Mouse (Mus musculus) forebrain, embryonic 10.5 days (tissue): ENCODE measurements at regions not wholly inside any gene's neighbourhood (a gene's known extent, or its start where the extent isn't known, plus 50 kb on each side); places are given as distances from the start of the nearest gene placed in this dataset.
"Not testable (repeated sequence)": the region's sequence is repeated elsewhere in the genome, so short reads cannot be mapped to it uniquely, and the experiment has no call there.

ENCODE experiments used
- DNase-seq: peaks from one replicate; pipeline ENCODE4 v3.0.0-alpha.2; 2017; ENCODE audit warnings: low spot score; ENCODE audit errors: extremely low spot score
- H3K27ac ChIP-seq: fragments of 300-500 bp; sonication (generic); 2 replicates; pipeline ENCODE4 v1.5.1; 2016; ENCODE audit warnings: mild to moderate bottlenecking
- H3K27me3 ChIP-seq: fragments of 300-500 bp; sonication (generic); 2 replicates; pipeline ENCODE4 v1.6.1; 2016; ENCODE audit warnings: mild to moderate bottlenecking; ENCODE audit not compliant: poor library complexity, severe bottlenecking
- H3K36me3 ChIP-seq: fragments of 300-500 bp; sonication (generic); replicated peaks from 2 replicates; pipeline ENCODE4 v1.6.1; 2016; ENCODE audit warnings: mild to moderate bottlenecking, moderate library complexity
- H3K4me1 ChIP-seq: fragments of 300-500 bp; sonication (generic); 2 replicates; pipeline ENCODE4 v1.6.1; 2016
- H3K4me3 ChIP-seq: fragments of 300-500 bp; sonication (generic); 2 replicates; pipeline ENCODE4 v1.5.1; 2016; ENCODE audit warnings: mild to moderate bottlenecking, moderate library complexity
- H3K9me3 ChIP-seq: fragments of 300-500 bp; sonication (generic); 2 replicates; pipeline ENCODE4 v1.6.1; 2016; ENCODE audit warnings: mild to moderate bottlenecking, moderate library complexity
- WGBS: fragments of 180-500 bp; shearing (Covaris S2); methylation state at CpG from one replicate; pipeline ENCODE4 v1.1.7; 2016; 5-methylcytosine and 5-hydroxymethylcytosine counted together

DNA sequence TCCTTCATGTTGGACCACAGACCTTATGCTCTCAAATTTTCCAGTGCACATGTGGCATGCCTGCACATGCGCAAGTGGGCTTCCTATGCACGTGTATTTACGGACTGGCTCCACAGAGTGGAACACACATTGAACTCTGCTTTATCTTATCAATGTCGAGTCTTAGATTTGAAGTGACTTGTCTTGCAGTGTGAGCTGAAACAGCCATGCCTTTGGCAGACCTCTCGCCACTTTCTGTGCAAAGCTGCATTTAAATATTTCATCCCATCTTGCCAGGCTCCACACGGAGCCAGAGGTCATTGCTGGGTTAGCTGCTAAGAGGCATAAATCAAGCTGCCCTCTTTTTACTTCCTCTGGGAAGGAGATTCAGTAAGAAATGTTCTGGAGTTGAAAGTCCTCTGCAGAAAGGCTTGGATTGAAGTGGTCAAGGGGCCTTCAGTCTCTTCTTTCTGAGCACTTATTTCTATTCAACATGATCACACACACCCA lies 248.4 kb downstream of the Eipr1 start:
- WGBS = 82% methylated on average over 6 of the region's 6 CpGs
- no peaks in the 10 kb centered on the region for H3K27me3 ChIP-seq
- no peak overlapping the region for H3K4me3 ChIP-seq
- no peak overlapping the region for H3K27ac ChIP-seq
- no peak for DNase-seq
- no peaks in the 10 kb centered on the region for H3K9me3 ChIP-seq
- H3K4me1 ChIP-seq = peaks cover 4% of the 10 kb centered on the region; the same call in 1 of the 2 replicates
- H3K36me3 ChIP-seq = no peaks in the 10 kb centered on the region

DNA sequence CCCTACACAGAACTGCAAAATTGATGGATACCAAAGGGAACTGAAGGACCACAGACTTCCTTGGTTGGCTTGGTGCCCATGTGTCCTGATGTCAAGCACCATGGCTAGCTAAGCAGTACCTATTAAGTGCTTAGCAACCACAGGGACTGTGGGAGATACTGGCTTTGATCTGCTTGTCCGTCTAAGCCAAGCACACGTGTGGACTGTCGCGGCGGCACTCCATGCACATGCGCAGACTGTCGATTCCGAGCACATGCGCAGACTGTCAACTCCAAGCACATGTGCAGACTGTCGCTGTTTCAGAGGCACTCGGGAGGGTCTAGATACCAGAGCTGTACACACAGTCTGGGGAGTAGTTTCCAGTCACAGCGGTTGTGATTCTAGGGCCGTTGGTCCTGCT lies 252.9 kb downstream of the Eipr1 start:
- WGBS = 94% methylated on average over 13 of the region's 13 CpGs
- no peak overlapping the region for H3K4me3 ChIP-seq

DNA sequence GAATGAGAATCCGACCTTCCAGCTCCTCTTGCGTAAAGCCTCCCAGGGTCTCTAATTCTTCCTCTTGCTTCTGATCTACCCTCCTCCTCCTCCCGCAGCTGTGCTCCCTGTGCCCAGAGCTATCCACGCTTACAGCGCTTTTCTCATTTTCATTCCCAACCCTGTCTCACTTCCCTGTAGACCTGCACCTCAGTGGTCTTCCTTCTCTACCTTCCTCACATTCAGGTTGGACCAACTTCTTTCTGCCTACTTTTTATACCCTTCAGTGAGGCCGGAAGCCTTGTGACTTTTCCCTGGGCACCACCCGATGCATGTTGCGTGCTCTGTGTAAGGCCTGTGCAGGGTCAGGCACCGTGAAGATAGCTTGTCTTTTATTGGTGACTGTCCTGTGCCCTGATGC lies 263.0 kb downstream of the Eipr1 start:
- no peak overlapping the region for H3K27ac ChIP-seq
- no peaks in the 10 kb centered on the region for H3K36me3 ChIP-seq
- H3K9me3 ChIP-seq = no peaks in the 10 kb centered on the region
- WGBS = 95% methylated on average over 9 of the region's 9 CpGs
- H3K4me3 ChIP-seq = no peak overlapping the region
- H3K27me3 ChIP-seq = no peaks in the 10 kb centered on the region
- DNase-seq = no peak
- H3K4me1 ChIP-seq = peaks cover 19% of the 10 kb centered on the region

More for the DNA sequence above, 252.9 kb downstream of the Eipr1 start:
- no peak overlapping the region for H3K27ac ChIP-seq
- no peaks in the 10 kb centered on the region for H3K27me3 ChIP-seq
- no peaks in the 10 kb centered on the region for H3K36me3 ChIP-seq
- no peaks in the 10 kb centered on the region for H3K9me3 ChIP-seq
- no peak for DNase-seq
- H3K4me1 ChIP-seq = no peaks in the 10 kb centered on the region

DNA sequence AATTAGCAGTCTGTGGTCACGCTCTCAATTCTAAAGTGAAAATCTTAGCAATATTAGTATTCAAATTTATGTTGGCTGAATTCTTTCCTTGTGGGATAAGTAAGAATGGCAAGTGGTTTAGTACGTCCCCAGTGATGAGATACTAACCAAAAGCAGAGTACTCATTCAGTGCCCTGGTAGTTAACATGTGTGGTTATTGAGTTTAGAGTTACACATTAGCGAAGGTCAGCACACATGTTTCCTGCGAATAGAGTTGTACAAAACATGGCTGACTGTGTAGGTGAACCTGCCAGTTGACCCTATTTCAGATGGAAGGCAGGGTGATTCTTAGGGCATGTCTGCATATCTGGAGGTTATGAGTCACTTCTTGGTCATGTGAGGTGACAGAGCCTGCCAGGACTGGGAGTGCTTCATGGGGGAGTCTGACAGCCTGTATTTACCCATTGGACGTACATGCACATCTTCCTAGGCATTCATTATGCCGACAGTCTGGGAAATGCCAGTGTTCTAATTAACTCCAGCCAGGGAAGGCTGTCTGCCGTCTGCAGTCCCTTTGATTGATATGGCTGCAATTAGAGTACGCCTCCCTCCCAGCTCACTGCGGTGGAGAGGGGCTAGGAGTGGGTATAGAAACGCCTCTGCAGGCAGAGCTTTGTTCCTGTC lies 263.7 kb downstream of the Eipr1 start:
- 52% methylated on average over 10 of the region's 10 CpGs for WGBS
- H3K27ac ChIP-seq = no peak overlapping the region
- peaks cover 19% of the 10 kb centered on the region for H3K4me1 ChIP-seq
- no peaks in the 10 kb centered on the region for H3K36me3 ChIP-seq
- DNase-seq = peak; percentile 19
- H3K27me3 ChIP-seq = no peaks in the 10 kb centered on the region
- H3K4me3 ChIP-seq = no peak overlapping the region
- H3K9me3 ChIP-seq = no peaks in the 10 kb centered on the region

DNA sequence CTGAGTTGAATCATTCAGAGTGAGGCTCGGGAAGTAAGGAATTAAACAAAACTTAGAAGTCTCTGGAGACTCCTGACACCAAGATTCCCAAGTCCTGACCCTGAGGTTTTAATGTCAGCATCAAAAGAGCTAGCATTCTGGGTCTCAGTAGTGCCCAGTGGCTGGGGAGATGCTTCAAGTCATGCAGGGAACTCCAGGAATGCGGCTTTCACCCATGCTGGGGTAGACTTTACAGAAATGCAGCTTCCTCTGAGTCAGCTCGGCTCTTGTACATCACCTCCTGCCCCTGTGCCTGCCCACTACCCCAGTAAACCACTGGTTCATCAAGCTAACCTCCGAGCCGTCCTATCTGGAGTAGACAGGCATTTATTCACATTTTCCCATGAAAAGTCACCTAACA lies 269.5 kb downstream of the Eipr1 start:
- H3K9me3 ChIP-seq = no peaks in the 10 kb centered on the region
- no peaks in the 10 kb centered on the region for H3K27me3 ChIP-seq
- no peaks in the 10 kb centered on the region for H3K36me3 ChIP-seq
- H3K4me1 ChIP-seq = 0 out of 2 replicates have a peak, but pooled peaks cover 3% of the 10 kb centered on the region
- WGBS = 74% methylated on average over 5 of the region's 5 CpGs
- H3K4me3 ChIP-seq = no peak overlapping the region
- H3K27ac ChIP-seq = no peak overlapping the region
- no peak for DNase-seq

DNA sequence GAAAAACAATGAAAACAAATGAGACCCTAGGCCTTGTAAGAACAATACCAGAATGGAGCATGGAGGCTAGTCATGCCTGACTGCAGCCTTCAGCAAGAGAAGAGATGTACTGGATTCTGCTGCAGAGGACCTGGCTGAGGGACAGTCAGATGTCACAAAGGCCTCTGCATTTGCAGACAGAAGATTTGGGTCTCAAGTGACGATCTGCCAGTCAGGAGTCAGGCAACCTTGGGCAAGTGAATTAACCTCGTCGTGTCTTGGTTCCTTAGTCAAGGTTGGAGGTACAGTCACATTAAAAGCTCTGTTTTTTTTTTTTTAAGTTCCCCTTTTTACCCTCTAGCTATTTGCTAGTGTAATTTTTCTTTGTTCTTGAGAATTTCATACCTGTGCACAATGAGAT lies 276.6 kb downstream of the Eipr1 start:
- H3K9me3 ChIP-seq = no peaks in the 10 kb centered on the region
- DNase-seq = no peak
- WGBS = 83% methylated on average over 3 of the region's 3 CpGs

DNA sequence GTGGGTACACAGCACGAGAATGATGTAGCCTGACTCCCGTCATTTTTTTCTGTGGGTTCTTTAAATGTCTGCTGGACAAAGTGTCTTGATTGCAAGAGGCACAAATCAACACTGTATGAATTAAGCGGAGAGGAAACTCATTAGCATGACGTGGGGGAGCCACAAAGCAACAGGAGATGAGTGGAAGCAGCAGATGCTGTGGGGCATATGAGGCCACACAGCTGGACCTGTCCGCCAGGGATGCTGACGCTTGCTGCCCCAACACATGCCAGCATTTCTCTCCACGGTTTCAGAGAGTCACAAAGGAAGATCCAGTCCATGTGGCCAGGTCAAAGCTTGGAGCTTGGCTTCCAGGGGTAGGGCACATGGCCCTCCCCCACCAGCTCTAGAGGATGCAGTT lies 277.9 kb downstream of the Eipr1 start:
- no peak overlapping the region for H3K4me3 ChIP-seq
- H3K9me3 ChIP-seq = no peaks in the 10 kb centered on the region
- DNase-seq = no peak
- H3K27me3 ChIP-seq = no peaks in the 10 kb centered on the region
- H3K4me1 ChIP-seq = peaks cover 8% of the 10 kb centered on the region; the same call in 1 of the 2 replicates
- 75% methylated on average over 7 of the region's 7 CpGs for WGBS
- no peaks in the 10 kb centered on the region for H3K36me3 ChIP-seq
- no peak overlapping the region for H3K27ac ChIP-seq

More for the DNA sequence above, 276.6 kb downstream of the Eipr1 start:
- Histone ChIP-seq H3K4me1 (peaks cover 8% of the 10 kb centered on the region; the same call in 1 of the 2 replicates), H3K4me3 (no peak overlapping the region), H3K27me3 (no peaks in the 10 kb centered on the region), H3K36me3 (no peaks in the 10 kb centered on the region), H3K27ac (no peak overlapping the region)

DNA sequence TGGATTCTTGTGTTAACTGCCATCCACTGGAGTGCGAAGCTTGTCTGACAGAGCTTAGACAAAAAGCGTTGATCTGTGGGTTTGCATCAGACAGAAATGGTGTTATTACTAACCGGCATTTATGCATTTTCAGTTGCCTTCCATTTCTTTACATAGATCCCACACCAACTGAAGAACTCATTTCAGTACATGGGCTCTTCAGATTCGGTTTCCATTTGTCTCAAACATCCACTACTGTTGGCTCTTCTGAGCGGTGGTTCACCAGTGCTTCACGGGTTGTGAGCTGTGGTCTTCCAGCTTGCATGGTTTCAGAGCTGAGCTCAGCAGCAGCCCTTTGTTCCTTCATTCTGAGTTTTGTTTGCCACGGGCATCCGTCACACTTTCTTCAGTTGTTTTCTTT lies 294.4 kb downstream of the Eipr1 start:
- H3K4me1 ChIP-seq = peaks cover 25% of the 10 kb centered on the region
- no peak for DNase-seq

DNA sequence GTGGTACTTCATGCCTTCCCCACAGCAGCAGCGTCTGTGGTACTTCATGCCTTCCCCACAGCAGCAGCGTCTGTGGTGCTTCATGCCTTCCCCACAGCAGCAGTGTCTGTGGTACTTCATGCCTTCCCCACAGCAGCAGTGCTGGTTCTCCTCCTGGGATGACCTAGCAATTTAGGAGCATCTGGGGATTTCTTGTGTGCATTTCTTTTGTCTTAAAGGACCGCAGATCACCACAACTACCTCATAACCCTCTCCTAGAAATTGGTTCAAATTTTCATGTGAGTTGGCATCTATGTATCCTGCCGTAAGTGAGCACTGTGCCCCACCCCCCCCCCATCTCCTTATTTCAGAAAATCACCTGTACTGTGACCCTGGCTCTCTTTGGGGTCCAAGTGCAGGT lies 297.0 kb downstream of the Eipr1 start:
- 63% methylated on average over 4 of the region's 4 CpGs for WGBS
- DNase-seq, H3K4me3 ChIP-seq, H3K9me3 ChIP-seq, H3K36me3 ChIP-seq: not testable (repeated sequence)
- peaks cover 27% of the 10 kb centered on the region for H3K27me3 ChIP-seq
- H3K4me1 ChIP-seq = peaks cover 26% of the 10 kb centered on the region
- peak overlapping the region; percentile 83 for H3K27ac ChIP-seq

More for the DNA sequence above, 294.4 kb downstream of the Eipr1 start:
- H3K4me3 ChIP-seq = no peak overlapping the region
- no peak overlapping the region for H3K27ac ChIP-seq
- peaks cover 26% of the 10 kb centered on the region for H3K27me3 ChIP-seq
- H3K36me3 ChIP-seq = no peaks in the 10 kb centered on the region
- 88% methylated on average over 8 of the region's 8 CpGs for WGBS
- no peaks in the 10 kb centered on the region for H3K9me3 ChIP-seq

DNA sequence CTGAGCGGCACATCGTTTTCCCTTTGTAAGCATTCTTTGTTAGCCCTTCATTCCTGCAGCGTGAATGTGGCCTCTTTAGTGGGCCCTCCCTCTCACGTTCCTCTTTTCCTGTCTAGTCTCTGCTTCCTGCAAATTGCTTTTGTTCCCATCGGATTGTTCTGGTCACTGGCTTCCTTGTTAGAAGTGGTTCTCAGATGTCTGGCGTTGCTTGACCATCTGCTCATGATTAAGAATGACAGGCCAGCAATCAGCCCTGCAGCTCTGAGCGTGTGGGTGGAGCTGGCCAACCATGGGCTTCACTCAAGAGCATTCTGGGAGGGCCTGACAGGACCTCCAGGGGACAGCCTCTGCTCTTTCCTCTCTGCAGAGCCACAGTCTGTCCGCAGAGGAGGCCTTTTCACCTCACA lies 297.5 kb downstream of the Eipr1 start:
- H3K4me1 ChIP-seq = peaks cover 26% of the 10 kb centered on the region
- H3K4me3 ChIP-seq = no peak overlapping the region
- H3K27ac ChIP-seq = peak overlapping the region; percentile 83
- no peaks in the 10 kb centered on the region for H3K36me3 ChIP-seq
- WGBS = 3% methylated on average over 8 of the region's 8 CpGs
- DNase-seq = peak; percentile 75
- no peaks in the 10 kb centered on the region for H3K9me3 ChIP-seq
- peaks cover 27% of the 10 kb centered on the region for H3K27me3 ChIP-seq

DNA sequence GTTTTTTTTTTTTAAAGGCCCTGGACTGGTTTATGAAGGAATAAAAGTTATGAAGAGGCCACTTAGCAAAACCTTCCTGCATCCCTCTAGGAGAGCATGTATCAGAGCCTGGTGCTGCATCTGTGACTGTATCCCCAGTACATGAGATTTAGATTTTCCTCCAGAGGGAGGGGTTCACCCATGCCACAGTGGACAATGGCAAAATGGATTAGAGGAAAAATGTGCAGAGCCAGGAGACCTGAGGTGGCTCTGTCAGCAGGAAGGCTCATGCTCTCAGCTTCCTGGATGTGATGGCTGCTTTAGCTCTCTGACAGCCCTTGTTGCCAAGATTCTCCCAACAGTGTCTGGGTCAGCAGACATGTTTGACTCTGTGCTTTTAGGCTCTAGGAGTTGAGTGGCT lies 298.2 kb downstream of the Eipr1 start:
- DNase-seq = no peak

DNA sequence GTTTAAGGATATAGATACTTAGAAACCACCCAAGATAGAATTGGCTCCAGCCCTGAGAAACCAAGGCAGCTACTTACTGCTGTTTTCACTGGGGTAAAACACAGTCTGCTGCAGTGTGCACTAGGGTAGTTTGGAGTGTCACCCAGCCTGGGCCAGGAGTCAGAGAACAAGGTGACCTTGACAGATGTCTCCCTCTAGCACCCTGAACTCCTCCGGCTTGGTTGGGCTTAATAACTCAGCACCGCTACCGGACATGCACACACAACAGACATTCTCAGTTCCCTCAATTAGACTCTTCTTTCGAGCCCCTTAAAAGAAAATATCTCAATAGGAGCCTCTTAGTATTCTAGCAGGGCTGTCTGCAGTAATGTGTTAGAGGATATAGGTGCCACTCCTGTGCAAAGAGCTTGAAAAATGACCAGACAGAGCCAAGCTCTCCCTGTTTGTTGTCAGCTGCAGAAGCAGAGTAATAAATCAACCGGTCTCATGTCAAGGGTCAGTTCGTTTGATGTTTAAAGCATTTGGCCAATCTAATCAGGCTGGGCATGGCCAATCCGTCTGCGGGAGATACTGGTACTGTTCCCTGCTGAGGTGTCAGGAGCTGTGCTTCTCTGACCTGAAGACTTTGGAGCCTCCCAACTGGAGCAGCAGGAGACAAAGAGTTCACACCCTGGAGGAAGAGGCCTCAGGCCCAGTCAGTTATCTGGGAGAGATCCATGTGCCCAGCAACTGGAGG lies 299.1 kb downstream of the Eipr1 start:
- H3K27ac ChIP-seq = peak overlapping the region; percentile 25; the same call in 1 of the 2 replicates
- no peak overlapping the region for H3K4me3 ChIP-seq
- DNase-seq = no peak
- H3K27me3 ChIP-seq = peaks cover 18% of the 10 kb centered on the region
- peaks cover 26% of the 10 kb centered on the region for H3K4me1 ChIP-seq
- WGBS = 82% methylated on average over 8 of the region's 8 CpGs
- H3K36me3 ChIP-seq = no peaks in the 10 kb centered on the region
- no peaks in the 10 kb centered on the region for H3K9me3 ChIP-seq

More for the DNA sequence above, 298.2 kb downstream of the Eipr1 start:
- Histone ChIP-seq H3K27me3 (peaks cover 22% of the 10 kb centered on the region), H3K4me3 (no peak overlapping the region), H3K4me1 (peaks cover 26% of the 10 kb centered on the region), H3K36me3 (no peaks in the 10 kb centered on the region), H3K9me3 (no peaks in the 10 kb centered on the region), H3K27ac (peak overlapping the region; percentile 83)

DNA sequence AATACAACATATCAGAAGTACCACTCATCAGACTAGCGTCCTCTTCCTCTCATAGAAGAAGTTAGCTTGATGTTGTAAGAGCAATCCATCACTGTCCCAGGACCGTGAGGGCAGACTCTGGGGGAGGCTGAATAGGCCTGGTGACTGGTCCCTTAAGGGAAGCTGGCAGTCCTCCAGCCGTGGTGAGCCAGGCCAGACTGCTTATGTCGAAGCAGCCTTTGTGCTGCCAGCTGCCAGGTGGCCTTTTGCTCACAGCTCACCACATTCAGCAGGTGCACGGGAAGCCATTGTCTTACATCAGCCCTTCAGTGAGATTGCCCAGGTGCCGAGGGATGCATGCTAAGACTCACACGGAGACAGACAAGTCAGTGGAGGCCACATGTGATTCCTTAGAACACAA lies 302.8 kb downstream of the Eipr1 start:
- Histone ChIP-seq H3K4me3 (no peak overlapping the region), H3K27ac (no peak overlapping the region), H3K4me1 (peaks cover 16% of the 10 kb centered on the region), H3K9me3 (no peaks in the 10 kb centered on the region), H3K27me3 (peaks cover 8% of the 10 kb centered on the region; the same call in 1 of the 2 replicates), H3K36me3 (no peaks in the 10 kb centered on the region)
- WGBS = 73% methylated on average over 7 of the region's 7 CpGs
- DNase-seq = no peak
